Mouse (Mus musculus) heart, adult 2 months (tissue): ENCODE data around the gene Hnrnpul1. TPM values are rescaled to one million over a fixed set of nuclear protein-coding genes. Genes with fewer than 3 reads are reported as not detected.

ENCODE experiments used
- DNase-seq, 2 experiments: peaks; one replicate each; pipeline ENCODE4 v3.0.0; 2021
- H3K27ac ChIP-seq: fragments of 200-600 bp; 2 replicates; pipeline ENCODE4 v1.8.1; 2022
- H3K27me3 ChIP-seq: fragments of 200-500 bp; 2 replicates; pipeline ENCODE4 v1.6.1; 2012; ENCODE audit warnings: mild to moderate bottlenecking, low read length, inconsistent platforms, mixed read lengths; ENCODE audit not compliant: control insufficient read depth, insufficient read depth
- H3K36me3 ChIP-seq: fragments of 200-500 bp; 2 replicates; pipeline ENCODE4 v1.6.1; 2012; ENCODE audit warnings: low read length, inconsistent platforms; ENCODE audit not compliant: control insufficient read depth, insufficient read depth
- H3K4me1 ChIP-seq: fragments of 200-500 bp; 2 replicates; pipeline ENCODE4 v1.6.1; 2011; ENCODE audit warnings: low read length; ENCODE audit not compliant: control insufficient read depth, insufficient read depth
- H3K4me3 ChIP-seq: fragments of 200-600 bp; 2 replicates; pipeline ENCODE4 v1.8.1; 2022
- H3K79me2 ChIP-seq: fragments of 200-500 bp; replicated peaks from 2 replicates; pipeline ENCODE4 v1.6.1; 2012; ENCODE audit warnings: mild to moderate bottlenecking, inconsistent platforms, low read length, moderate library complexity, mixed read lengths; ENCODE audit not compliant: control insufficient read depth, insufficient read depth
- H3K9ac ChIP-seq: fragments of 200-500 bp; 2 replicates; pipeline ENCODE4 v1.6.1; 2012; ENCODE audit warnings: low read depth, mild to moderate bottlenecking, control low read depth, inconsistent platforms, low read length, mixed read lengths
- CTCF ChIP-seq: fragments of 200-600 bp; IDR thresholded peaks from 2 replicates; pipeline ENCODE4 v1.8.1; 2022; ENCODE audit warnings: antibody characterized with exemption, mild to moderate bottlenecking, moderate library complexity
- EP300 ChIP-seq: fragments of 200-500 bp; IDR thresholded peaks from 2 replicates; pipeline ENCODE4 v1.6.1; 2011; ENCODE audit warnings: low read depth, low read length, control low read depth; ENCODE audit not compliant: insufficient read depth
- POLR2A ChIP-seq: fragments of 200-500 bp; IDR thresholded peaks from 2 replicates; pipeline ENCODE4 v1.6.1; 2011; ENCODE audit warnings: mild to moderate bottlenecking, low read depth, low read length, control low read depth; ENCODE audit not compliant: insufficient read depth
- WGBS: fragments of 180-500 bp; shearing (Covaris S2); methylation state at CpG from one replicate; pipeline ENCODE4 v1.1.7; 2018; 5-methylcytosine and 5-hydroxymethylcytosine counted together
- intact Hi-C: fragments of 180-260 bp; cut with DNase I; formaldehyde crosslinking; loops from one replicate; pipeline ENCODE4 v1.15.1; 2025
- polyA plus RNA-seq: library from polyadenylated mRNA; depleted of rRNA; stranded (reverse); fragments of >200 nt; gene quantifications from 2 replicates; pipeline ENCODE4 v1.2.3, GENCODE M21; 2012
- total RNA-seq, 2 experiments: library from RNA; stranded (reverse); gene quantifications; 2 replicates each; pipeline ENCODE4 v1.2.3; 2021

The Hnrnpul1 gene
- total and polyA plus RNA-seq, 3 experiments = 29.4 to 76.2 (median 71.0) TPM

GRCm38 (mm10) chr7:25676085-25676781 is 78.3 kb downstream of the Hnrnpul1 start:
- no peaks in the 10 kb centered on the region for H3K36me3 ChIP-seq
- no peak overlapping the region; the same call in 1 of the 2 replicates for H3K27ac ChIP-seq
- 16% methylated on average over 15 of the region's 15 CpGs for WGBS

GRCm38 (mm10) chr7:25675405-25675804 is 79.2 kb downstream of the Hnrnpul1 start:
- no peaks in the 10 kb centered on the region; the same call in 1 of the 2 replicates for H3K27me3 ChIP-seq
- no peak overlapping the region for H3K27ac ChIP-seq
- H3K4me1 ChIP-seq = peaks cover 2% of the 10 kb centered on the region; the same call in 1 of the 2 replicates
- no peak overlapping the region for H3K4me3 ChIP-seq
- TF ChIP-seq CTCF (no peak), EP300 (no peak), POLR2A (no peak)
- intact Hi-C loops = no loop called here
- H3K9ac ChIP-seq = no peak overlapping the region
- H3K36me3 ChIP-seq = no peaks in the 10 kb centered on the region
- H3K79me2 ChIP-seq = no peaks in the 10 kb centered on the region
- DNase-seq = no peak
- 48% methylated on average over 6 of the region's 6 CpGs for WGBS

More at GRCm38 (mm10) chr7:25676085-25676781, 78.3 kb downstream of the Hnrnpul1 start:
- Histone ChIP-seq H3K4me1 (peaks cover 2% of the 10 kb centered on the region; the same call in 1 of the 2 replicates), H3K9ac (no peak overlapping the region), H3K4me3 (no peak overlapping the region), H3K79me2 (no peaks in the 10 kb centered on the region), H3K27me3 (no peaks in the 10 kb centered on the region; the same call in 1 of the 2 replicates)
- intact Hi-C loops = loop anchor here (2.0 kb wide), 1 partner anchor 15 kb away; no protein-coding TSS in a partner anchor
- peak; percentile 80 to 87 for DNase-seq
- TF ChIP-seq CTCF (no peak), EP300 (peak; percentile 29; the same call in 1 of the 2 replicates), POLR2A (no peak)

- no peaks in the 10 kb centered on the region for H3K36me3 ChIP-seq
Measured at GRCm38 (mm10) chr7:25674719-25675300, 79.7 kb downstream of the Hnrnpul1 start, which contains the start of gene Tmem91. Gene Tmem91, minus strand, starts transcription at chr7:25675166.

GRCm38 (mm10) chr7:25674297-25674696 is 80.3 kb downstream of the Hnrnpul1 start:
- H3K4me3 ChIP-seq = no peak overlapping the region
- no peak overlapping the region for H3K9ac ChIP-seq
- H3K4me1 ChIP-seq = peaks cover 2% of the 10 kb centered on the region; the same call in 1 of the 2 replicates
- WGBS = 21% methylated on average over 9 of the region's 9 CpGs
- H3K36me3 ChIP-seq = no peaks in the 10 kb centered on the region
- intact Hi-C loops = no loop called here
- no peak overlapping the region for H3K27ac ChIP-seq
- no peak for DNase-seq
- H3K79me2 ChIP-seq = no peaks in the 10 kb centered on the region
- TF ChIP-seq POLR2A = no peak
- no peak for TF ChIP-seq CTCF
- TF ChIP-seq EP300 = no peak
- H3K27me3 ChIP-seq = no peaks in the 10 kb centered on the region; the same call in 1 of the 2 replicates

More at GRCm38 (mm10) chr7:25674719-25675300, 79.7 kb downstream of the Hnrnpul1 start, which contains the start of gene Tmem91:
- WGBS = 3% methylated on average over 29 of the region's 29 CpGs
- Histone ChIP-seq H3K79me2 (no peaks in the 10 kb centered on the region), H3K27ac (no peak within 1 kb of the TSS), H3K4me3 (0 out of 2 replicates have a peak within 1 kb of the TSS, but pooled peaks have one; percentile 12), H3K9ac (no peak within 1 kb of the TSS), H3K4me1 (peaks cover 2% of the 10 kb centered on the region; the same call in 1 of the 2 replicates), H3K27me3 (no peaks in the 10 kb centered on the region; the same call in 1 of the 2 replicates)
- TF ChIP-seq EP300 = no peak
- no peak for TF ChIP-seq POLR2A
- no peak for TF ChIP-seq CTCF
- intact Hi-C loops = no loop called here
- no peak for DNase-seq

- H3K4me1 ChIP-seq = peaks cover 2% of the 10 kb centered on the region; the same call in 1 of the 2 replicates
- no peak overlapping the region for H3K4me3 ChIP-seq
- TF ChIP-seq POLR2A (no peak), EP300 (no peak), CTCF (peak; percentile 26)
- 47% methylated on average over 4 of the region's 4 CpGs for WGBS
- H3K27ac ChIP-seq = no peak overlapping the region
- H3K27me3 ChIP-seq = no peaks in the 10 kb centered on the region; the same call in 1 of the 2 replicates
- H3K79me2 ChIP-seq = no peaks in the 10 kb centered on the region
- intact Hi-C loops = no loop called here
- H3K9ac ChIP-seq = no peak overlapping the region
- DNase-seq = no peak
- no peaks in the 10 kb centered on the region for H3K36me3 ChIP-seq
Measured at GRCm38 (mm10) chr7:25672442-25672841, 82.1 kb downstream of the Hnrnpul1 start.
